Mouse (Mus musculus): ENCODE measurements at regions not wholly inside any gene's neighbourhood (a gene's known extent, or its start where the extent isn't known, plus 50 kb on each side); places are given as distances from the start of the nearest gene placed in this dataset.

DNA sequence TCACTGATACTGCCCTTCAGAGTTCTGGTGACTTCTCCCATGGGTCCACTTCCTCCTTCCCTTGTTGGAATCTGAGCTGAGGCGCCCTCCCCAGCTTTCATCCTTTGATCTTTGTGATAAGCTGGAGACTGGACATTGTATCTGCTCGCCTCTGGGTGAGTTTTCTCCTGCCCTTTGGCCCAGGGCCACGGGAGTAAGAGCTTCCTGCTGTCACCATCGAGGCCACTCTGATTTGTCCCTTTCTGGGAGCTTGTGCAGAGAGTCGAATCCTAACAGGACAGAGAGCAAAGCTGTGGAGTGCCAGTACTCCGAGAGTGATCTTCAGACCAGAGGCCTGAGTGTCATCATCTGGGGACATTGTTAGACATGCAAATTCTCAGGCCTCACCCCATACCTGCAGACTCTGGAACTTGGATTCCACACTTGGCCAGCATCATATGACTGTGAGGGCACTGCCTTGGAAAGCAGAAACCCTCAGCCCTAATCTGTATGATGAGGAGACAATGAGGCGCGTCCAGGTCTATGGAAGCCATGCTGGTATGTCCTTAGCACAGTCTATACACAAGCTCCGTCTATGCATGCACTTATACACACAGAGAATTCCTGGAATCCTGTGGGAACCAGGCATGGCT, 81.5 kb downstream of the Vegfa start:
- no peaks in the 10 kb centered on the region for H3K27me3 ChIP-seq (ENCODE audit: control insufficient read depth, insufficient read depth, low read length)
- H3K4me2 ChIP-seq (ENCODE audit: low read depth, severe bottlenecking), result no peak overlapping the region
- H3K36me3 ChIP-seq (ENCODE audit: control insufficient read depth, insufficient read depth, low read length), result no peaks in the 10 kb centered on the region
- H3K27ac ChIP-seq (replicated peaks; ENCODE audit: low read depth, low read length), result no peak overlapping the region
- no peak overlapping the region for H3K9ac ChIP-seq (ENCODE audit: low read length)
- 45% methylated on average over 9 of the region's 9 CpGs for WGBS
- H3K9me3 ChIP-seq (ENCODE audit: control insufficient read depth, low read length), result no peaks in the 10 kb centered on the region
- DNase-seq (ENCODE audit: low spot score) (no peak), ATAC-seq (ENCODE audit: insufficient number of reproducible peaks, low FRiP score, low TSS enrichment, low read depth) (no peak)
- H3K4me1 ChIP-seq (ENCODE audit: control insufficient read depth, insufficient read depth, low read length), result no peaks in the 10 kb centered on the region
- H3K4me3 ChIP-seq (ENCODE audit: low read depth, low read length), result no peak overlapping the region

DNA sequence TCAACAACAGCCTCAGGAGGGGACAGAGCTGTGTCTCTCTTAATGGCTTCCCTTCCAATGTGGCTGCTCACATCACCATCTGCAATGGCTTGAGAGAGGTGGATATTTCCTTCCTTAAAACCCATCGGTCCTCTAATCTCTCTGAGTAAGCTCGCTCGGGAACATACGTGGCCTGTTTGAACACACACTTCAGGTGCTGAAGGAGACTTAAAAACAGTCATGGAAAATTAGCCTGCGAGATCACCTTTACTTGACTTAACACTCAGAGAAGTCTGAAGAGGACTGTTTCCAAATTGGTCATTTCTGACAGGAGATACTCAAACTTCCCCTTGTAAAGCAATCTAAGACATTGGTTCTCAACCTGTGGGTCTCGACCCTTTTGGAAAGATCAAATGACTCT, 83.0 kb downstream of the Vegfa start:
- 89% methylated on average over 6 of the region's 6 CpGs for WGBS
- H3K9ac ChIP-seq (ENCODE audit: low read length), result no peak overlapping the region
- DNase-seq (ENCODE audit: low spot score), result no peak
- peaks cover 6% of the 10 kb centered on the region; the same call in 1 of the 2 replicates for H3K4me1 ChIP-seq (ENCODE audit: control insufficient read depth, insufficient read depth, low read length)
- no peaks in the 10 kb centered on the region for H3K9me3 ChIP-seq (ENCODE audit: control insufficient read depth, low read length)
- H3K4me3 ChIP-seq (ENCODE audit: low read depth, low read length), result no peak overlapping the region
- no peak overlapping the region for H3K27ac ChIP-seq (replicated peaks; ENCODE audit: low read depth, low read length)
- H3K27me3 ChIP-seq (ENCODE audit: control insufficient read depth, insufficient read depth, low read length), result no peaks in the 10 kb centered on the region
- H3K36me3 ChIP-seq (ENCODE audit: control insufficient read depth, insufficient read depth, low read length), result no peaks in the 10 kb centered on the region
- no peak overlapping the region for H3K4me2 ChIP-seq (ENCODE audit: low read depth, severe bottlenecking)
- ATAC-seq (ENCODE audit: insufficient number of reproducible peaks, low FRiP score, low TSS enrichment, low read depth), result no peak

DNA sequence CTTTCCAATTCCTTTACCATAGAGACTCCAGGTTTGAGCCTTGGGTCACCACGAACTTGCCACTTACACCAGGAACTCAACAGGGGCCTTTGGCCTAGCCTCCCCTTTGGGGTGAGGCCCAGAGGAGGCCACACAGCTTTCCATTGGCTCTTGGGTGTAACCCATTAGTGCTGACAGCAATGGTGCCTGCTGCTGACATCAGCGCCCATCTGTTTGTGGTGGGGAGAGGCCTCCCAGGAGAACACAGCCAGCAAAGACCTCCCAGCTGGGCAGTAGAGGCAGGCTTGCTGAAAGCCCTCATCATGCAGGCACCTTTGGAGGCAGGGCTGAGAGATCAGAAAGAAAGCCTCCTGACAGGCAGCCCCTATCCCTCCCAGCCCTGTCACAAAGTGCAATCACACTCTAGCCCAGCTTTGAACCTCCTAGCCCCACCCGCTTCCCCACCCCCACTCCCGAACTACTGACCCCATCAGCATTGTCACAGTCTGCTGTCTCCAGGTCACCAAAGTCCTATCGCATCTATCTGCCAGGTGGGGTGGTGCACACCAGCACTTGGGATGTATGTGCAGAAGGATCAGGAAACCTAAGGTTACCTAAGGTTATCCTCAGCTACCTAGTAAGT, 83.7 kb downstream of the Vegfa start:
- no peak overlapping the region for H3K27ac ChIP-seq (replicated peaks; ENCODE audit: low read depth, low read length)
- no peak overlapping the region for H3K4me3 ChIP-seq (ENCODE audit: low read depth, low read length)
- no peak for DNase-seq (ENCODE audit: low spot score)
- no peak overlapping the region for H3K4me2 ChIP-seq (ENCODE audit: low read depth, severe bottlenecking)
- H3K9me3 ChIP-seq (ENCODE audit: control insufficient read depth, low read length), result no peaks in the 10 kb centered on the region
- no peak for ATAC-seq (ENCODE audit: insufficient number of reproducible peaks, low FRiP score, low TSS enrichment, low read depth)
- 32% methylated on average over 5 of the region's 5 CpGs for WGBS
- H3K9ac ChIP-seq (ENCODE audit: low read length), result no peak overlapping the region
- H3K4me1 ChIP-seq (ENCODE audit: control insufficient read depth, insufficient read depth, low read length), result peaks cover 6% of the 10 kb centered on the region; the same call in 1 of the 2 replicates
- H3K27me3 ChIP-seq (ENCODE audit: control insufficient read depth, insufficient read depth, low read length), result no peaks in the 10 kb centered on the region
- H3K36me3 ChIP-seq (ENCODE audit: control insufficient read depth, insufficient read depth, low read length), result no peaks in the 10 kb centered on the region

DNA sequence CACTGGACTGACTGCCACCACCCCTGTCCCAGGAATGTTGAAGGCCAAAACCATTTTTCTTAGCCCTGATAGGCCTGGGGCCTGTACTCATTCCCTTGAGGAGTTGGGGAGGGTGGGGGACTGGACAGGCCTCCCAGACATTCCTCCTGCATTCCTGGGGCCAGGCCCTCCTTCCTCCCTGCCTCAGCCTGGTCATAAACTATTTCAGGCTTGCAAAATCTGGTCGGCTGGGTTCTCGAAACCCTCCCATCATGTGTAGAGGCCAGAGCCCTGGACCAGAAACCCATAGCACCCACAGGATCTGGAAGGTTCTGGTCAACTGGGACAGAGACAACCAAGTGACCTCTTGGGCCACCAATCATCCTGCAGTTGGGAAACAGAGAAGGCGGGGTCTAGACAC, 87.2 kb downstream of the Vegfa start:
- Histone ChIP-seq H3K4me2 (ENCODE audit: low read depth, severe bottlenecking) (no peak overlapping the region), H3K9ac (ENCODE audit: low read length) (no peak overlapping the region), H3K27ac (replicated peaks; ENCODE audit: low read depth, low read length) (no peak overlapping the region), H3K36me3 (ENCODE audit: control insufficient read depth, insufficient read depth, low read length) (no peaks in the 10 kb centered on the region), H3K9me3 (ENCODE audit: control insufficient read depth, low read length) (no peaks in the 10 kb centered on the region), H3K27me3 (ENCODE audit: control insufficient read depth, insufficient read depth, low read length) (no peaks in the 10 kb centered on the region), H3K4me3 (ENCODE audit: low read depth, low read length) (no peak overlapping the region), H3K4me1 (ENCODE audit: control insufficient read depth, insufficient read depth, low read length) (peaks cover 6% of the 10 kb centered on the region; the same call in 1 of the 2 replicates)
- ATAC-seq (ENCODE audit: insufficient number of reproducible peaks, low FRiP score, low TSS enrichment, low read depth), result no peak
- no peak for DNase-seq (ENCODE audit: low spot score)
- WGBS, result 71% methylated on average over 3 of the region's 3 CpGs

DNA sequence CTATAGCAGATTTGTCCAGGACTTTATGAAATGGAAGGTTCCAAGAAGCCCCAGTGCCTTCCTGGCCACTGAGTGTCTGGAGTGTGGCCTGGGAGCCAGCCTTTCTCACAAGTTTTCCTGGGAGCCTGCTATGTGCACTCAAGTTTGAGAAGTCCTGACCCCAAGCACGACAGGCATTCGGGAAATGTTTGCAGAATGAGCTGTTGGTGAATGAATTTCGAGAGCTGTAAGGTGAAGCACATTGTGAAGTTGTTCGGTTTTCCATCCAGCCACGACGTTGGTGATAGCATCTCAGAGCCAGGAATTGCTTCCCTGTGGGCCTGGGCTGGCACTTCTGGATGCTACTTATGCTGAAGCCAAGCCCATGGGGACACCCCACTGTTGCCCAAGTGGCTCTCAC, 88.9 kb downstream of the Vegfa start:
- ATAC-seq (ENCODE audit: insufficient number of reproducible peaks, low FRiP score, low TSS enrichment, low read depth) (no peak), DNase-seq (ENCODE audit: low spot score) (no peak)
- H3K9ac ChIP-seq (ENCODE audit: low read length), result no peak overlapping the region
- no peak overlapping the region for H3K27ac ChIP-seq (replicated peaks; ENCODE audit: low read depth, low read length)
- no peaks in the 10 kb centered on the region for H3K9me3 ChIP-seq (ENCODE audit: control insufficient read depth, low read length)
- H3K4me2 ChIP-seq (ENCODE audit: low read depth, severe bottlenecking), result no peak overlapping the region
- no peaks in the 10 kb centered on the region for H3K36me3 ChIP-seq (ENCODE audit: control insufficient read depth, insufficient read depth, low read length)
- H3K27me3 ChIP-seq (ENCODE audit: control insufficient read depth, insufficient read depth, low read length), result no peaks in the 10 kb centered on the region
- 78% methylated on average over 6 of the region's 6 CpGs for whole genome bisulfite sequencing
- peaks cover 6% of the 10 kb centered on the region; the same call in 1 of the 2 replicates for H3K4me1 ChIP-seq (ENCODE audit: control insufficient read depth, insufficient read depth, low read length)
- no peak overlapping the region for H3K4me3 ChIP-seq (ENCODE audit: low read depth, low read length)

DNA sequence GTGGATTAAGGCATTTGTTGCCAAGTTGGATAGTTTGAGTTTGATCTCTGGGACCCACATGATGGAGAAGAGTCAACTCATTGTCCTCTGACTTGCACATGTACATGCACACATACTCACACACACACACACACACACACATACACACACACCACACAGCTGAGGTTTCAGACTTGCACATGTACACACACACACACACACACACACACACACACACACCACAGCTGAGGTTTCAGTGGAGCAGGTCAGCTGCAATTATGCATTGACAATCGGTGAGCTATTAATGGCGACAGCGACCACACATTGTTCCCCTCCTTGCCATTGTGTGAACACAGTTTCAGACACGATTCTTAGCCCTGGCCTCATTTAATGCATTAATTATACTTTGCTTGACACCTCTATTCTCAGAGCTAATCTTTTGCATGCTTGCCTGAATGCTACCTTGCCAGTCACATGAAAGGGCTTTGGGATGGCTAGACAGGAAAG, 90.2 kb downstream of the Vegfa start:
- ATAC-seq (ENCODE audit: insufficient number of reproducible peaks, low FRiP score, low TSS enrichment, low read depth) (no peak), DNase-seq (ENCODE audit: low spot score) (no peak)
- Histone ChIP-seq H3K27ac (replicated peaks; ENCODE audit: low read depth, low read length) (no peak overlapping the region), H3K27me3 (ENCODE audit: control insufficient read depth, insufficient read depth, low read length) (no peaks in the 10 kb centered on the region), H3K9ac (ENCODE audit: low read length) (no peak overlapping the region), H3K36me3 (ENCODE audit: control insufficient read depth, insufficient read depth, low read length) (no peaks in the 10 kb centered on the region), H3K4me3 (ENCODE audit: low read depth, low read length) (no peak overlapping the region), H3K4me1 (ENCODE audit: control insufficient read depth, insufficient read depth, low read length) (peaks cover 12% of the 10 kb centered on the region), H3K4me2 (ENCODE audit: low read depth, severe bottlenecking) (no peak overlapping the region), H3K9me3 (ENCODE audit: control insufficient read depth, low read length) (no peaks in the 10 kb centered on the region)
- WGBS, result 86% methylated on average over 4 of the region's 4 CpGs

DNA sequence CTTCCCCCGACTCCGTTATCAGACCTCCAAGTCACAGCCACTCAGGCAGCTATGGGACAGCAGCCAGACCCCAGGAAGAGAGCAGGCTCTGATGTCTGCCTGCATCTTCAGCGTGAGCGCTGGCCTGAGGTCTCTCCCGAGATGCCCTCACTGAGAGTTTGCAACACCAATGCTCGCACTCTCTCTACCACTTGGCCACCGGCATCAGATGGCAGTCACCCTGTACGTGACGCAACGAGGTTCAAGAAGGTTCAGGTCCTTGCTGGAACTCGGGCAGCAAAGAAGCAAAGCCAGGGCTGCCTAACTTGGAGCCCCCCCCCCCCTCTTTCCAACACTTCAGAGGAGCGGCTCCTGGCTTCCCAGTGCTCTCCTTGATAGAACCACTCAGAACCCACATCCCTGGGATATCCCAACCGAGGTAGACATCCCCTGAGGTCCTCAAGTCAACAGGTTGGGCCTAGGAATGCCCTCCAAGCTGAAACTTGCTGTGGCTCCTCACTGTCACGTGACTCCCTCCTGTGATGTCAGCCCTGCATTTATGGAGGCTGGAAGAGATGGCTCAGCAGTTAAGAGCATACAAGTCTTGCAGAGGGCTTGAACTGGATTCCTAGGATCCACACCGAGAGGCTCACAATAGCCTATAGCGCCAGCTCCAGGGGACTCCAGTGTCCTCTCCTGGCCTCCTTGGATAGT, 91.9 kb downstream of the Vegfa start:
- no peaks in the 10 kb centered on the region for H3K36me3 ChIP-seq (ENCODE audit: control insufficient read depth, insufficient read depth, low read length)
- no peaks in the 10 kb centered on the region for H3K27me3 ChIP-seq (ENCODE audit: control insufficient read depth, insufficient read depth, low read length)
- 85% methylated on average over 16 of the region's 16 CpGs for WGBS
- DNase-seq (ENCODE audit: low spot score) (no peak), ATAC-seq (ENCODE audit: insufficient number of reproducible peaks, low FRiP score, low TSS enrichment, low read depth) (no peak)
- H3K4me2 ChIP-seq (ENCODE audit: low read depth, severe bottlenecking), result no peak overlapping the region
- H3K4me1 ChIP-seq (ENCODE audit: control insufficient read depth, insufficient read depth, low read length), result peaks cover 23% of the 10 kb centered on the region
- H3K9me3 ChIP-seq (ENCODE audit: control insufficient read depth, low read length), result no peaks in the 10 kb centered on the region
- H3K9ac ChIP-seq (ENCODE audit: low read length), result no peak overlapping the region
- no peak overlapping the region for H3K4me3 ChIP-seq (ENCODE audit: low read depth, low read length)
- no peak overlapping the region for H3K27ac ChIP-seq (replicated peaks; ENCODE audit: low read depth, low read length)

DNA sequence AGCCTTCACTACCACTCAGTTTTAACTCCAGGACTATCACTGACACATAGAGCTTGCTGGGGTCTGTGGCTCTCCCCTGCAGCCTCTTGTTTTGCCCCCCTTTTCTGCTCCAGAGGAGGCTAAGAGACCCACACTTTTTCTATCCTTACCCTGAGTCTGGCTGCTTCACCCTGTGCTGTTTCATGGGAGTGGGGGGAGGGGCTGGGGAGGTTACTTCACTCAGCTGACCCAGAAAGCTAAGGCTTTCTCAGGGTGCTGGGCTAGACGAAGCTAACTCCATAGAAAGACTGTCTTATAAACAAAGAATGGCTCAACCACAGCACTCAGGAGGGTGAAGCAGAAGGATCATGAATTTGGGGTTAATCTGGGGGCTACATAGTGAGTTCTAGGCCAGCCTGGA, 93.9 kb downstream of the Vegfa start:
- no peaks in the 10 kb centered on the region for H3K27me3 ChIP-seq (ENCODE audit: control insufficient read depth, insufficient read depth, low read length)
- no peak overlapping the region for H3K4me2 ChIP-seq (ENCODE audit: low read depth, severe bottlenecking)
- no peak for DNase-seq (ENCODE audit: low spot score)
- H3K9me3 ChIP-seq (ENCODE audit: control insufficient read depth, low read length), result no peaks in the 10 kb centered on the region
- 32% methylated on average over 1 of the region's 1 CpGs for WGBS
- no peak for ATAC-seq (ENCODE audit: insufficient number of reproducible peaks, low FRiP score, low TSS enrichment, low read depth)
- no peaks in the 10 kb centered on the region for H3K36me3 ChIP-seq (ENCODE audit: control insufficient read depth, insufficient read depth, low read length)
- H3K4me3 ChIP-seq (ENCODE audit: low read depth, low read length), result no peak overlapping the region
- H3K27ac ChIP-seq (replicated peaks; ENCODE audit: low read depth, low read length), result no peak overlapping the region
- H3K9ac ChIP-seq (ENCODE audit: low read length), result no peak overlapping the region
- peaks cover 29% of the 10 kb centered on the region for H3K4me1 ChIP-seq (ENCODE audit: control insufficient read depth, insufficient read depth, low read length)

All from limb, embryonic 11.5 days (tissue).